Mouse (Mus musculus) adrenal gland, postnatal 36 days (tissue): Measurements from ENCODE around the gene 2810021J22Rik. TPM values are rescaled to one million over a fixed set of nuclear protein-coding genes. Genes with fewer than 3 reads are reported as not detected.
"Not testable (repeated sequence)": the region's sequence is repeated elsewhere in the genome, so short reads cannot be mapped to it uniquely, and the experiment has no call there.

Source experiments
- DNase-seq, 2 experiments: peaks; one replicate each; pipeline ENCODE4 v3.0.0; 2021; ENCODE audit warnings: mixed read lengths in 1 of 2
- long read RNA-seq, 2 experiments: library from polyadenylated mRNA; stranded (forward); transcript quantifications; one replicate each; pipeline ENCODE4 v2.0.0; 2021; ENCODE audit warnings: borderline sequencing depth in 2 of 2
- total RNA-seq, 2 experiments: library from RNA; stranded (reverse); gene quantifications; 2 replicates each; pipeline ENCODE4 v1.2.3; 2021

Gene 2810021J22Rik
- total RNA-seq, result 1 to 10 TPM; 4.4 to 6.2 TPM
- long read RNA-seq, experiment 1, partial matches to known transcripts, result 0 of 6 reads
- long read RNA-seq, experiment 1, other reads (novel, unspliced or antisense), result 4 of 6 reads
- long read RNA-seq, experiment 2, result 0 reads

DNA sequence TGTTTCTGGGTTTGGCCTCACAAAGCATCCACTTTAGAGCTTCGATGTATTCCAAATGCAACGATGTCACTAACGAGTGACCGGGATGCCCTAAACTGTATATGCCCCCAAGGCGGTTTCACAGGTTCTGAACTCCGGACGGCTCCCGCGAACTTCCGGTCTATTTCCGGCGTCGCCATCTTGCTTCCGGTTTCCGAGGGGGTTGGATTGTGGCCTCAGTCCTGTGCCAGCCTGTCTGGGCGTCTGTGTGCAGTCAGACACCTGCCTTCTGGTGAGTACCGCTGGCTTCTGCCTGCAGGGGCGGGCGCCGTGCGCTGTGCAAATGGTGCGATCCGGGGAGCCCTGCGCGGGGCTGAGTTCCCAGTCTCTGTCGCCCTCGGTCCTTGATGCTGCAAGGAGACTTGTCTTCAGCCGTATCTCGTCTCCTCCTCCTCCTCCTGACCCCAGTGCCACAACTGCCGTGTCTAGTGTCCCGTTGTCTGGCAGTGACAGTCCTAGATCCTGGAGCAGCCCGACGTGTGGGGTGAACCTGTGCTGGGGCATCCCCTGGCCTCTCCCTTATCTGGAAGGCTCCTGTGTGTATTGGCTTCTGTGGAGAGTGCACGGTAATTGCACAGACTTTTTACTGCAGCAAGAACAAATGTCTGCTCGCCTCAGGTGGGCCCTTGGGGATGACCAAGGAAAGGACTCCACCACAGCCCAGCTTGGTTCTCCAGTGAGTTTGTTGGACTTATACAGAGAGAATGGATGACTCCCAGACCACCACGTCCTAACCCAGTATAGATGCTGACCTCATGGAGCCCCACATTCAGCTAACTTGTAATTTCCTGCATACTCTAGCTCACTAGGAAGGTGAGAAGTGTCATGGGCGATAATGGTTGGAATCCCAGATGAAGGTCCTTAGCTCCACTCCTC is at the start of gene 2810021J22Rik:
2810021J22Rik (plus strand) TSS at position 178 of the 915 bp plus-strand sequence.
- DNase-seq, result peak; percentile 85 to 89

DNA sequence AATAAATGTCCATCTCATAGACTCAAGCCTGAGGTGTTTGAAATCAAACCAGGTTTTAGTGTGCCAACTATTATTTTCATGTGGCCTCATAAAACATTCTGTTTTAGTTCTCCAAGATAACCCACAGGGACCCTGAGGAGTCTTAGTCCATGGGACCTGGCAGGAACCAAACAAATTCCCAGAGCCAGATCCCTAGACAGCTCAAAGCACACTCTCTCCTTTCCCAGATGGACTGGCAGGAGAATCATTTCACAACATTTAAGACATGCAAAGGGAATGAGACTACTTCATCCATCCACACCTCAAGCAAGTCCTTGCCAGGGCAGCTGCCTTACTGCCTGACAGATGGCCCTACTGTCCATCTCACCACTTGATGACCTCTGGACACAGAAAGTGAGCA is 38.1 kb upstream of the 2810021J22Rik start, which contains the start of gene Olfr312:
Olfr312 (plus strand) TSS at position 301 of the 400 bp plus-strand sequence.
- DNase-seq, result not testable (repeated sequence)

GRCm38 (mm10) chr11:58829764-58830163 is 37.3 kb upstream of the 2810021J22Rik start:
- no peak for DNase-seq

DNA sequence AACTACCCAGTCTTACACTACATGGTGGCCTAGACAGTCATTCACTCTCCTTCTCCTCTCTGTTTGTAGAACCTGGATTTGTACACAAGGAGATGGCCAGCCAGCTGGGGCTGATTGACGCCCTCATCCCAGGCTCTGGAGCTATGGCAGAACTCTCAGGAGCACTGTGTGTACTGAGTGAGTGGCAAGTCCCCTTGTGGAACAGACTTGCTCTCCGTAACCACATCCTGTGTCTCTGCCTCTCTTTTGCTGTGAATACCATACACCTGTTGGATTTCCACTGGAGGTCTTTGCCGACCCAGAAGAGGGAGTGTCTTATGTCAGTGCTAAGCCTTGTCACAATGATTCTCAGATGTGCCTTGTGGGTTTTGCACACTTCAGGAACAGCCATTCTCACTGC is 34.5 kb upstream of the 2810021J22Rik start:
- not testable (repeated sequence) for DNase-seq

- DNase-seq, result not testable (repeated sequence)
Observed at GRCm38 (mm10) chr11:58838951-58839350, 28.1 kb upstream of the 2810021J22Rik start, which contains the start of gene Olfr311. Gene Olfr311, plus strand, starts transcription at chr11:58839251.

DNA sequence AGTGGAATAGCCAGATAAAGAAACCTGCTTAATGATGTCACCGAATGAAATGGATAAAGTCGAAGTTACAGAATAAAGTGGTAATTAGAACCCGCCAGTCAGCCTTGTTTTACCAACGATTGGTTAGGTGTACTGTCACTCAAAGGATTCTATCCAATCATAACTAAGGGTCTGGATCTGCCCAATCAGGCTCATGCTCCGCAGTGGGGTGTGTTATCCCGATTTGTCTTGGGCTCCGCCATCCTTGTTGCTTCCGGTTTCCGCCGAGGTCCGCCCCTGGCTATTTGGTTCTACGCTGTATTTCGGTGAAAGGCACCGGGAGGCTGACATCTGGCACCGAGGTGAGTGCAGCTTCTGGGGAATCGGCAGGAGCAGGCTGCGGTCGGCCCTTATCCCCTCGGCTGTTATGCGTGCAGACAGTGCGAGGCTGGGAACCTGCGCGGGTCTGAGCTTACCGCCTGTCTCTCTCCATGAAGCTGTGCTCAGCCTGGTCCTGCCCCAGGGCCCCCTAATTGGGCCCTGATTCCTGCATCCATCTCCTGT is 20.0 kb upstream of the 2810021J22Rik start, which contains the start of gene Gm12258:
Gm12258 (plus strand) TSS at position 240 of the 543 bp plus-strand sequence.
- peak; percentile 87 for DNase-seq

DNA sequence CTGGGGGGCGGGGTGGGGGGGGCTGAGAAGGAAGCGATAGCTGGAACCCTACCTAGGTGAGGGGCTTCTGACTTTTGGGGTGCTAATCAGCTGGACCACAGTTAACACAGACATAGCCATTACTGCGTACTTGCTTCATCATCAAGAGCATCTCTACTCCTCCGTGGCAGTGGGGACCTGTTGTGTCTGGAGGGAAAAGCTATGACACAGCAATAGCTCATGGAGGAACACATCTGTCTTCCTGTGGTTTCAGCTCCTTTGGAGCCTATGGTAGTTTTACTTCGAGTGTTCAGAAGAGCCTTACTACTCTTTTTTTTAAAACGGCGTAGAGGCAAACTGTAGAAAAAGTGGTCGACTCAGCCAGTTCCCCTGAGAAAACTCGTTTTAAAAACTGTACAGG is 19.4 kb upstream of the 2810021J22Rik start:
- DNase-seq, result no peak

DNA sequence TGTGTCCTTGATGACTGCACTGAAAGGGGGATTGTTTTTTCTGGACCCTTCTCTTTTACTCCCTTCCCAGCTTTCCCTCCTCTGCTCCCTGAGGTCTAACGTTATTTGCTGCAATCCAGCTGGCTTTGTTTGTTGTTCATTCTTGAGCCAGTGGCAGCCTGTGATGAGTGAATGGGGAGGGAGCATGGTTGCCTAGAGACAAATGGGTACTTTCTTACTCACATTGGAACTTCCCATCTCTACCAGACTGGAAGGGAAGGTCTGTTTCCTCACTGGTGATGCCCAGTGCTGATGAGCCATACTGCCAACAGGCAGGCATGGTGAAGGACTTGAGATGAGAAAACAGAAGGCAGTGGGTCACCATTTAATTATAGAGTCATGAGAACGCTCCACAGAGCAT is 17.3 kb upstream of the 2810021J22Rik start:
- DNase-seq, result no peak

DNA sequence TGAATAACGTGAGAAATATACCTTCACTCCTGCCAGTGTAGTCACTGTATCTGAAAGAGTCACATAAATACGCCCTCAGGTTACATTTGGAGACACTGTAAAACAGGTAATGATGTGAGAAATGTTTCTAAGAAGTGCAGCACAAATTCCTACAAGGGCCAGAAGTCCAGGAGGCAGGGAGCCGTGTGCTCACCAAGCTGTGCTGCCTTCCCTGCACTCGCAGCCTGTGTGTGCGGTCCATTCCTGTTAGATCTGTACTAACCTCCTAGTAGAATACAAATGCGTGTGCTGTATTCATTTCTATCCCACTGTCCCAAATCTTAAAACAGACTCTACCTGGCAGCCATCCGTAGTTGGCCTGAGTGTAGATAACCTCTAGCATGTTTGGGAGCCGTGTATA is 6.3 kb upstream of the 2810021J22Rik start:
- DNase-seq, result no peak

- DNase-seq, result no peak
Observed at GRCm38 (mm10) chr11:58867954-58868330, 926 bp downstream of the 2810021J22Rik start.

GRCm38 (mm10) chr11:58870961-58871360 is 3.9 kb downstream of the 2810021J22Rik start:
- peak; percentile 11 to 34 for DNase-seq

DNA sequence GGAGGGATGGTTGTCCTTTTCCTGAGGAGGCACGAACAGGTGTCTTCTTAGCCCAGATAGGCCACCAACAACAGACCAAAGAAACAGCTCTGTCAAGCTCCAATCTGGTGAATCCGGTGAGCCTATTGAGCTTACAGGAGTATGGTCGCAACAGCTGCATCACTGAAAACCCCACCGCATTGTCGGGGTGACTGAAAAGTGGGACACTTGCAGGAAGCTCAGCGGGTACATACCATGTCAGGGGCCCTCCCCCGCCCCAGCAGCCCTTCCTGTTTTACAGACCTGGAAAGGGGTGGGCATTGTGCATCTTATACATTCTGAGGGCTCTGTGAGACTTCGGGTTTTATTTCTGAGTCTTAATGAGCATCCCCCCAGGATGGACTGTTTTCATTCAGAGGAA is 16.7 kb downstream of the 2810021J22Rik start:
- no peak for DNase-seq

GRCm38 (mm10) chr11:58890511-58890910 is 23.5 kb downstream of the 2810021J22Rik start:
- DNase-seq, result no peak

DNA sequence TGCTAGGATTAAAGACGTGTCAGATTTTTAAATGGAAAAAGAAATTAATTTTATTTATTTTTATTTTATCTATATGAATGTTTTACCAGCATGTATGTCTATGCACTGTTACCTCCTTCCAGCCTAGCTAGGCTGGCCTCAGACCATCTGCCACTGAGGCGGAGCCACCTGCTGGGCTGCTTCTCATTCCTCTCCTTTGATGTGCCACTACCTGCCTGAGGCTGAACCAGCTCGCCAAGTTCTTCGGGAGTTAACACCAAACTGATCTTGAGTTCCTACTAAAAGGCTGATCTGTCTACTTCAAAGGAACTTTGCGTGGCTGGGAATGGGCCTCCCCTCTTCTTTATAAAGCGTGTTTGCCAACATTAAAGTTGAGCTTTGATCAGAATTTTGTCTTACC is 27.4 kb downstream of the 2810021J22Rik start:
- no peak for DNase-seq

GRCm38 (mm10) chr11:58897485-58897884 is 30.5 kb downstream of the 2810021J22Rik start:
- no peak for DNase-seq

GRCm38 (mm10) chr11:58901080-58901479 is 34.1 kb downstream of the 2810021J22Rik start:
- DNase-seq, result no peak

- DNase-seq, result peak; percentile 97
Observed at GRCm38 (mm10) chr11:58903511-58904409, 36.7 kb downstream of the 2810021J22Rik start, which contains the start of gene Zfp39. Gene Zfp39, minus strand, starts transcription at chr11:58904225.

GRCm38 (mm10) chr11:58904410-58904718 is 37.3 kb downstream of the 2810021J22Rik start:
- no peak for DNase-seq

GRCm38 (mm10) chr11:58904838-58905237 is 37.8 kb downstream of the 2810021J22Rik start:
- DNase-seq, result no peak

DNA sequence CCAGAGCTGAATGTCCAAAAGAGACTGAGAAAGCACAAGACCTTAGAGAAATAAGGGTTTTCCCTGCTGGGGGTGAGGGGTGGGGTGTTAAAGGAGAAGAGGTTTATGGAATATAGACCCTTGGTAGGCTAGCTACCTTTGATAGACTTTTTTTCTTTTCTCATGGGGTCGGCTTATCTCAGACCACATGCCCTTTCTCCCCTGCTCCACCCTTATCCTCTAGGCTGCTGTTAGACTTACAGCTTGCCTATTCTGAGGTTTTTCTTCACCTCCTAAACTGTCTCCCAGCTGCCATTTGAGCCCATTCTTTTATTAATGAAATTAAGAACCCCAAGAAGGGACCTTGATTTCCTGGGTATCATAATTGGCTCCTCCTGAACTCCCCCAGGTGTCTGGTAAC is 46.8 kb downstream of the 2810021J22Rik start:
- DNase-seq, result no peak

DNA sequence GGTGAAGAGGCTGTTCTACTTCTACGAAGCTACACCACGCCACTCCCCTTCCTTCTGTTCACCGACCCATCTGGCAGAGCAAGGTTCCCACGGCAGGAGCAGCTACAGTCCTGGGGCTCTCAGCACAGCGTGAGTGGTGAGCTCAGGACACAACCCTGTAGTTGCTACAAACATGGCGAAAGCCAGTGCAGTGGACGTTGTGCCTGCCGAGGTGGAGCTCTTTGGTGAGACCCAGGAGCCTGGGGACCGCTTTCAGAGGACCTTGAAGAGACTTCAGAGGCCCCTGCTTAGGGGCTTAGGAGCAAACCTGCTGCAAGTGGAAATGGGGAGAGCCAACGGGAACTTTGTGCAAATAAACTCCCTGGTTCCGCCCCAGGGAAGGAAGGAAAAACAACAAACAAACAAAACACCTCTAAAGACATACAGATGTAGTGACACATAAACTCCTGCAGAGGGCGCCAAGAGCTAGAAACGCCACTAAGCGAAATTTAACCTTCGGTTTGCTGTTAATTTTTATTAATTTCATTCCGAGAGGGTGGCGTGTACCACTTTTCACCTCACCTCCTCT is 47.5 kb downstream of the 2810021J22Rik start:
- peak in 1 of 2 experiments; percentile 29 for DNase-seq
